Mouse (Mus musculus): Measurements from ENCODE around the gene Nubp1.

Nubp1 gene

DNA sequence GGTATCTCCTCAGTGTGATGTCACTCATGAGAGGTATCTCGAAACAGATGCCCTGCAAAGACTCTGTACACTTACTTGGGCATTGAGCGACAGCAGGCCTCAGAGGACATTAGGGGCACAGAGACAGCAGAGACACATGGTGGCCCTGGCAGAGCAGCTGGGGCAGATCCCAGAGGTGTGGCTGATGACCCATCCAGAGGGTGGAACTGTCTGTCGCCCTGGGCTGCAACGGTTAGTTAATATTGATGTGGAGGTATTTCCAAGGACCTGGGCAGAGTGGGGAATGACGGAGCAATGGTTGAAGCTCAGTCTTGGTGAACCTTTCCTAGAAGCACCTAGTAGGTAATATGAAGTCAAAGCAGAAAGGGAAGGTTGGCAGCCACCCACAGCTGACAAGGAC, 13.0 kb upstream of the Nubp1 start:
- in situ Hi-C loops (cut with MboI; ENCODE audit: low pct_unique_long_range_greater_than_20kb in 1 of 2, low sequenced_read_pairs in 2 of 2, unreplicated experiment in 1 of 2): loop anchor here (5.0 to 25.0 kb wide), 3 partner anchors 121 to 336 kb away; no protein-coding TSS in a partner anchor

GRCm38 (mm10) chr16:10399160-10399559, 12.6 kb upstream of the Nubp1 start:
- in situ Hi-C loops (cut with MboI; ENCODE audit: low pct_unique_long_range_greater_than_20kb in 1 of 2, low sequenced_read_pairs in 2 of 2, unreplicated experiment in 1 of 2): loop anchor here (5.0 to 25.0 kb wide), 3 partner anchors 122 to 337 kb away; no protein-coding TSS in a partner anchor

- in situ Hi-C loops (cut with MboI; ENCODE audit: low pct_unique_long_range_greater_than_20kb in 1 of 2, low sequenced_read_pairs in 2 of 2, unreplicated experiment in 1 of 2): loop anchor here in 1 of 2 experiments (5.0 kb wide), 1 partner anchor 101 kb away; no protein-coding TSS in a partner anchor
These were observed 4.2 kb downstream of the Nubp1 start for GRCm38 (mm10) chr16:10415976-10416375.

DNA sequence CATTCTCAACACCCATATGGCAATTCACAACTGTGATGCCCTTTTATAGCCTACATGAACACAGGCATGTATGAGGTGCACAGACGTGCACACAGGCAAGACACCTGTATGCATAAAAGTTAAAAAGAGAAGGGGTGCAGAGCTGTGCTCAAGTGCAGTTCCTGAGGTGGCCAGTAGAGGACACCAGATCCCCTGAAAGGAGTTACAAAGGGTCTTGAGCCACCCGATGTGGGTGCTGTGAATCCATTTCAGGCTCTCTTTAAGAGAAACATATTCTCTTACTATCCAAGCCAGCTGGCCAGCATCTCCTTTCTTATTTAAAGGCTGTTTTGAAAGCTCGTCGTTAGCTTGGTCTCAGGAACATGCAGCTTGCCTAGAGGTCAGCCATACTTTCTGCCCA, 5.1 kb downstream of the Nubp1 start:
- in situ Hi-C loops (cut with MboI; ENCODE audit: low pct_unique_long_range_greater_than_20kb in 1 of 2, low sequenced_read_pairs in 2 of 2, unreplicated experiment in 1 of 2): loop anchor here in 1 of 2 experiments (5.0 kb wide), 1 partner anchor 100 kb away; no protein-coding TSS in a partner anchor

GRCm38 (mm10) chr16:10417723-10418259, 6.0 kb downstream of the Nubp1 start:
- in situ Hi-C loops (cut with MboI; ENCODE audit: low pct_unique_long_range_greater_than_20kb in 1 of 2, low sequenced_read_pairs in 2 of 2, unreplicated experiment in 1 of 2): loop anchor here in 1 of 2 experiments (5.0 kb wide), 1 partner anchor 100 kb away; no protein-coding TSS in a partner anchor

- in situ Hi-C loops (cut with MboI; ENCODE audit: low pct_unique_long_range_greater_than_20kb in 1 of 2, low sequenced_read_pairs in 2 of 2, unreplicated experiment in 1 of 2): loop anchor here in 1 of 2 experiments (5.0 kb wide), 1 partner anchor 97 kb away; no protein-coding TSS in a partner anchor
These were observed 8.8 kb downstream of the Nubp1 start for GRCm38 (mm10) chr16:10420447-10421054.

- in situ Hi-C loops (cut with MboI; ENCODE audit: low pct_unique_long_range_greater_than_20kb in 1 of 2, low sequenced_read_pairs in 2 of 2, unreplicated experiment in 1 of 2): no loop called here
These were observed 20.2 kb downstream of the Nubp1 start for GRCm38 (mm10) chr16:10431911-10432310.

- in situ Hi-C loops (cut with MboI; ENCODE audit: low pct_unique_long_range_greater_than_20kb in 1 of 2, low sequenced_read_pairs in 2 of 2, unreplicated experiment in 1 of 2): no loop called here
These were observed 20.6 kb downstream of the Nubp1 start for GRCm38 (mm10) chr16:10432387-10432786.

DNA sequence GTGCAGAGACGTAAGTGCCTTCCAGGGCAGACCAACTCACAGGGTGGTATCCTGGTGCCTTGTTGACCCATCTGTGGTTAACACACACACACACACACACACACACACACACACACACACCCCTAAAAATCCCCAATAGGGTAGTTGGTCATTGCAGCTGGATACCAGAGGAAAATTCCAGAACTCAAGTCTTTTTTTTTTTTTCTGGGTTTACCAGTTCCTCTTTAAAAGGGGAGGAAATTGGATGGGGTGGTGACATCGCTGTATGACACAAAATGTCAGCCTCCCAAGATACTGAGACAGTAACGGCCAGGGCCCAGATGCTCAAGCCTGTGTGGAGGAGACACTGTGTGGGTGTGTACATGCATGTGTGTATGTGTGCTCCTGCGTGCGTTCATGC, 21.6 kb downstream of the Nubp1 start:
- in situ Hi-C loops (cut with MboI; ENCODE audit: low pct_unique_long_range_greater_than_20kb in 1 of 2, low sequenced_read_pairs in 2 of 2, unreplicated experiment in 1 of 2): no loop called here

DNA sequence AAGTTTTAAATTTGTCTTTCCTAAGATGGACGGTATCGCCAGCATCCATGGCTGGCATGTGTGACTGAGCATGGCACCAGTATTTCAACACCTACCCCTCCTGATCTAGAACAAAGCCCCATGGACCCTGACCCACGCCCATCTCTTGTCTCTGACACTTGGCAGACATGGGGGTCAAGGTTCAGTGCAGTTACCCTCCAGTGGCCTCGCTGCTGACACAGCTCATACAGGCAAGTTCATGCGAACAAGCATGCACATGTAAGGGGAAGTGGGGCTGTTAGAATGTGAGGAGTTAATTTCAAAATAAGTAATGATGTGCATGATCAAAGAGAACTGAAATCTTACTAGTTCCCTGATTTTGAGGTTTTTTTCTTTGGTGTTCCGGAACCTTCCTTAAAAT, 24.4 kb downstream of the Nubp1 start:
- in situ Hi-C loops (cut with MboI; ENCODE audit: low pct_unique_long_range_greater_than_20kb in 1 of 2, low sequenced_read_pairs in 2 of 2, unreplicated experiment in 1 of 2): no loop called here

DNA sequence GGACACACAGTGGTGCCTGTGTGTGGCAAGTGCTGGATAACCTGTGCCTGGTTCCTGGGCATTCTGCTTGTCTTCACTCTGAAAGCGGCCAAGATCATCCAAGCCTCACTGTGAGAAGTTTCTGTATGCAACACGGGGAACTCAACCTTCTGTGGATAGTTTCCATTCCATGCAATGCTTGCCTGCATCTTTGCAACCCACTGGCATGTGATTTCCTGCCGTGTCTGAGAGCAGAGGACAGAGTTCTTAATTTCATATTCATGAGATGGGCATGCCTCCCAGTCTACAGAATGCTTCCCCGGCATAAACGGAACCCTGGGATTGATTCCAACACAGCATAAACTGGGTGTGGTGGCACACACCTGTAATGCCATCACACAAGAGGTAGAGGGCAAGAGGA, 26.3 kb downstream of the Nubp1 start:
- in situ Hi-C loops (cut with MboI; ENCODE audit: low pct_unique_long_range_greater_than_20kb in 1 of 2, low sequenced_read_pairs in 2 of 2, unreplicated experiment in 1 of 2): no loop called here

- in situ Hi-C loops (cut with MboI; ENCODE audit: low pct_unique_long_range_greater_than_20kb in 1 of 2, low sequenced_read_pairs in 2 of 2, unreplicated experiment in 1 of 2): no loop called here
These were observed 29.6 kb downstream of the Nubp1 start for GRCm38 (mm10) chr16:10441328-10441727.

DNA sequence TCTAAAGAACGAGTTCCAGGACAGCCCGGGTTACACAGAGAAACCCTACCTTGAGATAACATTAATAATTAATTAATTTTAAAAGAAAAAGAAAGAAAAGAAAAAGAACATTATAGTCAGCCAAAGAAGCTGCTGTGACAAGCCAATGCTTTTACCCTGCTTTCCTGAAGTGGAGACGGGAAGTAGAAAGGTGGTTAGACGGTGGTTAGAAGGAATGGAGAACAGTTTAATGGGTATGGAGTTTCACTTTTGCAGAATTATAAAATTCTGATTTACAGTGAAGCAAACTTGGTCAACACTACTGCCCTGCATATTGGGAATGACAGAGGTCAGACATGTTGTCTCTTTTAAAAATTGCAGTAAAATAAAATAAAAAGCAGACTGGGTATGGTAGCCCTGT, 30.0 kb downstream of the Nubp1 start:
- in situ Hi-C loops (cut with MboI; ENCODE audit: low pct_unique_long_range_greater_than_20kb in 1 of 2, low sequenced_read_pairs in 2 of 2, unreplicated experiment in 1 of 2): no loop called here

DNA sequence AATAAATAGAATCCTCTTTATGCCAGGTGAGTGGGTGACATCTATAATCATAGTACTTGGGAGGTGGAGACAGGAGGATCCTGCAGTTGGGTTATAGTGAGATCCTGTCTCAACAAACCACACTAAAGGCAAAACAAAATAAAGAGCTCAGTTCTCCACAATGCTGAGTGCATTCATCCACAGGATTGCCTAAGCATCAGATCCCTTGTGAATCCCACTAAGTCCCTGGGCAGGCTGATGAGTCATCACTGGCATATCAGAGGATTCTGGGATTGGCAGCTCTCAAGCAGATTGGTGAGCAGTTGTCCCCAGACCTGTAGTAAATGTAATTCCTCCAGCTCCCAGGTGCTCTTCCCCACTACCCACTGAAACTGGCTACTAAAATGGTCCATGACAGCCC, 32.0 kb downstream of the Nubp1 start:
- in situ Hi-C loops (cut with MboI; ENCODE audit: low pct_unique_long_range_greater_than_20kb in 1 of 2, low sequenced_read_pairs in 2 of 2, unreplicated experiment in 1 of 2): no loop called here

DNA sequence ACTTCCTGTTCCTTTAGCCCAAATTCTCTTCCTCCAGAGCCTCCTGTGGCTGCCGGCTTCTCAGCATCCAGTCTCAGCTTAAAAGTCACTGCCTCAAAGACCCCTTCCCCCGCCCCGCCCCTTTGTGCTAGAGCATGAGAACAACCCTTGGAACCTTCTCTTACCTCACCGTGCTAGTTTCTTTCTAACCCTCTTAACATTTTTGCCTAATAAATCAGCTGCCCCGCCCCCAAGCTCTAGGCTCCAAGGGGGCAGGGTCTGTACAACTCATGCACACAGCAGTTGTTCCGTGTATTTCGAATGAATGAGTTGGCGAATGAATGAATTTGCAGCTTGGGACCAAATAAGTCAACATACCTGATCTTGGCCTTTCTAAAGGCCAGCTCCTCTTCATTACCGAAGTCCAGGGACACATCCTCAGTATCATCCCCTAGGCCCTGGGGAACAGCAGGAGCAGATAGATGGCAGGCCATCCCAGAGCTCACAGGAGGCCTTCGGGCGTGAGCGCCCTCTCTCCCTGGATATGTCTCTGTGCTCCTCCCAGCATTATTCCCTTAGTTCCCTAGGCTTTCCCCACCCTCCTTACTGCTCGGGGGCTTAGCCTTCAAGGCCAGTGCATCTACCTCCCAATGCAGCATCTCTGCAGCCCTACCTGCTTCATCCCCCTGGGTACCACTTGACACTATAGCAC, 35.0 kb downstream of the Nubp1 start:
- in situ Hi-C loops (cut with MboI; ENCODE audit: low pct_unique_long_range_greater_than_20kb in 1 of 2, low sequenced_read_pairs in 2 of 2, unreplicated experiment in 1 of 2): no loop called here

- in situ Hi-C loops (cut with MboI; ENCODE audit: low pct_unique_long_range_greater_than_20kb in 1 of 2, low sequenced_read_pairs in 2 of 2, unreplicated experiment in 1 of 2): no loop called here
These were observed 35.5 kb downstream of the Nubp1 start, which contains the start of gene Tvp23a for GRCm38 (mm10) chr16:10447264-10447594. Gene Tvp23a, minus strand, starts transcription at chr16:10447362.

GRCm38 (mm10) chr16:10447781-10448180, 36.0 kb downstream of the Nubp1 start:
- in situ Hi-C loops (cut with MboI; ENCODE audit: low pct_unique_long_range_greater_than_20kb in 1 of 2, low sequenced_read_pairs in 2 of 2, unreplicated experiment in 1 of 2): no loop called here

DNA sequence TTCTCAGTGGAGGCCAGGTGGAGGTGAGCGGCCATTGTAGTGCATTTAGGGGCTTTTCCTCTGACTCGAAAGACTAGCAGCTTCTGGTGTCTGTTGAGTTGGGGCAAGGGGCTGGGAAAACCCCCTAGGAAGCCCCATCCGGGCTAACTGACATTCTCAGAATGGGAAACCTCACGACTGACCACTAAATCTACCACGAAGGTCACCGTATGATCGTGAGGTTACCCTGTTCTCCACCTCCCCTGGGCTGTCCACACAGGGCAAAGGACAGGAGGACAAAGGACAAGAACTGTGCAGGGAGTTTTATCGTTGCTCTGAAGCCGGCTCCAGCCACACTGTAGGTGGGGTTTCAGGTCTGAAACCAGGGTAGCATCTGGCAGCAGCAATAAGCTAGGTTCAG, 37.2 kb downstream of the Nubp1 start:
- in situ Hi-C loops (cut with MboI; ENCODE audit: low pct_unique_long_range_greater_than_20kb in 1 of 2, low sequenced_read_pairs in 2 of 2, unreplicated experiment in 1 of 2): no loop called here

- in situ Hi-C loops (cut with MboI; ENCODE audit: low pct_unique_long_range_greater_than_20kb in 1 of 2, low sequenced_read_pairs in 2 of 2, unreplicated experiment in 1 of 2): no loop called here
These were observed 40.2 kb downstream of the Nubp1 start for GRCm38 (mm10) chr16:10451906-10452305.

Measured in mouse embryonic stem cell (cell line).